Mouse (Mus musculus) Patski (cell line): Measurements from ENCODE around the gene Mau2. TPM values are rescaled to one million over a fixed set of nuclear protein-coding genes. Genes with fewer than 3 reads are reported as not detected.
"Not testable (repeated sequence)": the region's sequence is repeated elsewhere in the genome, so short reads cannot be mapped to it uniquely, and the experiment has no call there.

Experiments used
- ATAC-seq: fragments of 100-300 bp; one replicate; pipeline ENCODE4 v1.8.0; 2021
- CTCF ChIA-PET: fragments of 350-600 bp; sonication (Branson Sonifier 250); formaldehyde crosslinking; loops from one replicate; lab custom pipeline; 2022; ENCODE audit warnings: inconsistent platforms; lab: Charles Lee
- POLR2A ChIA-PET: fragments of 350-600 bp; sonication (Branson Sonifier 250); formaldehyde crosslinking; loops from one replicate; lab custom pipeline; 2022; ENCODE audit warnings: antibody characterized with exemption, inconsistent platforms; lab: Charles Lee
- DNase-seq: peaks from one replicate; pipeline ENCODE4 v3.0.0-alpha.2; 2011; ENCODE audit warnings: low read depth, low spot score
- H3K27me3 ChIP-seq: fragments of 371-371 bp; one replicate; pipeline ENCODE4 v1.5.1; 2021
- CTCF ChIP-seq: fragments of 100-300 bp; IDR thresholded peaks from one replicate; pipeline ENCODE4 v1.5.1; 2021
- in situ Hi-C: fragments of 300-500 bp; cut with MboI; formaldehyde crosslinking; loops from 3 replicates; pipeline ENCODE4 v1.11.1; 2018; ENCODE audit warnings: low pct_unique_long_range_greater_than_20kb, mixed read lengths
- polyA plus RNA-seq: library from polyadenylated mRNA; unstranded; gene quantifications from one replicate; pipeline ENCODE4 v1.2.3, GENCODE M21; 2021

Mau2 gene
- polyA plus RNA-seq, 1 experiment from 2014 or later: 53.4 TPM

DNA sequence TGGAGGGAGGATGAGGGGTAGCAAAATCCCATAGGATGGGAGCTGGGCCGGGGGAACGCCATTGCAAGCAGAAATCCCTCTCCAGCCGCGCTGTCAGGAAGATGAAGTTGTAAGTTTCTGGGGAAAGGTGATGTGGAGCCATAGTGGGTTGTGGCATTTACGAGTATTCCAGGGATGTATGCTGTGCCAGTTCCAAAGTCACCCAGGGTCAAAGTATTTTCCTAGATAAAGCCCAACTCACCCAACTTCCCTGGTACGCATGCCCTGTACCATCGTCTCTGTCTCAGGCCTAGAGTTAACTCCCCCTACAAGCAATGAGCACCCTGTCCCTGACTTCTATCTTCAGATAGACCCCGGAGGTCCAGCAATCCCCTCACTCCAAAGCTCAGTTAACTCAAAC is 30.6 kb upstream of the Mau2 start:
- in situ Hi-C loops: no loop called here
- CTCF ChIA-PET: no interaction called here

DNA sequence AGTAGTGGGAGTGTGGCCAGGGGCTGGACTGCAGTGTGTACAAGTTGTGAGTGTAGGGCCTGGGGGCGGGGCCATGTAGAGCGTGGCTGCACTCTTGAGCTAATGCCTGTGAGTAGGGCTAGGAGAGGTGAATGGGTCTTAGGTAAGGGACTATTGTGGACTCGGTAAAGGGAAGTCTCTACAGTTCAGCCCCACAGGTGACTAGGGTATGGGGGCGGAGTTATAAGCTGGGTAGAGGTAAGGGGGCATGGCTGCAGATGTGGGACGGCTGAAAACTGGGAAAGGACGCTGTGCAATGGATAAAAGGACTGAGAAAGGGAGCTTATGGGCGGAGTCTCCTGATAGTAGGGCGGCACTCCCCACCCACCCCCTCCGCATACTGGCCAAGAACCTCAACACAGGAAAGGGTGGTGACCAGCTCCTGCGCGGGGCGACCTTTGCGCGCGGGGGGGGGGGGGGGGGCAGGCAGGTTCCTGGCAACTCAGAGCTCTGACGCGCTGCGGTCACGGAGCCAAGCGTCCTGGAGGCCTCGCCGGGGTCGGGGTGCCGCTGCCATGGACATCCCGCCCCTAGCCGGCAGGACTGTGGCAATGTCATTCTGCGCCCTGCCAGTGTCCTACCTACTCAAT is 30.0 kb upstream of the Mau2 start, which contains the start of gene Tm6sf2:
TSS of gene Tm6sf2 (plus strand) at position 484 of the 629 bp plus-strand sequence.
- no peak for DNase-seq
- no peaks in the 10 kb centered on the region for H3K27me3 ChIP-seq
- in situ Hi-C loops: no loop called here
- ChIA-PET CTCF (no interaction called here), POLR2A (interaction anchor here (0.5 kb wide), 1 partner anchor 11 kb away, joined by 3 read pairs; the partner anchor contains the start of gene Hapln4)
- ATAC-seq: no peak
- no peak for TF ChIP-seq CTCF

More for the DNA sequence above, 30.6 kb upstream of the Mau2 start:
- no peak for TF ChIP-seq CTCF
- POLR2A ChIA-PET: no interaction called here
- DNase-seq: no peak
- no peak for ATAC-seq
- H3K27me3 ChIP-seq: no peaks in the 10 kb centered on the region

DNA sequence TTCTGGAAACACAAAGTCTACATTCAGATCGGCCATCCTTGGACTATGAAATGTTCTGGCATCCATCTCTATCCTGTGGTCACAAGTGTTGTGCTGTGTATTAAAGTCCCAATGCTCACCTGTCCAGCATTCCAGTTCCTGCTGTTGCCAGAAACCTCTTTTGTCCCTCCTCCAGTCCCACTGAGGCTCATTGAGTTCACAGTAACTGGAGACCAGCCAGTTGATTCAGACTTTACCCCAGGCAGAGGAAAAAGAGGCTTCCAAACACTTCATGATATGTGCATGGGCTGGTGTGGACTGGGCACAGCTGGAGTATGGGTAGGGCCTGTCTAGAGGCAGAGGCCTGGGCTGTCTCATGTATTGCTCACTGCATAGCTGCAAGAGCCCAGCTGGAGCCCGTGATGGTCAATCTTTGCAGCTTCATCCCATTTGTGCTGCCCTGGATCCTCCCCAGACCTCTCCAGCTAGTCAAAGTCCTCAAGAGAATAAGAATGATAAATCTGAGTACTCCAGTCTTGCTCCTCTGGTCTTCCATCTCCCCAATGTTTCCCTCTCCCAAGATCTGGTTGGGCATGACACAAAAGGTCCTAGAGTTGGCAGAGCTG is 29.4 kb upstream of the Mau2 start:
- no peak for ATAC-seq
- TF ChIP-seq CTCF: no peak
- no peak for DNase-seq
- H3K27me3 ChIP-seq: no peaks in the 10 kb centered on the region
- CTCF ChIA-PET: interaction anchor here (1.1 kb wide), 1 partner anchor 13 kb away, joined by 3 read pairs; no protein-coding TSS in a partner anchor
- POLR2A ChIA-PET: no interaction called here
- in situ Hi-C loops: no loop called here

DNA sequence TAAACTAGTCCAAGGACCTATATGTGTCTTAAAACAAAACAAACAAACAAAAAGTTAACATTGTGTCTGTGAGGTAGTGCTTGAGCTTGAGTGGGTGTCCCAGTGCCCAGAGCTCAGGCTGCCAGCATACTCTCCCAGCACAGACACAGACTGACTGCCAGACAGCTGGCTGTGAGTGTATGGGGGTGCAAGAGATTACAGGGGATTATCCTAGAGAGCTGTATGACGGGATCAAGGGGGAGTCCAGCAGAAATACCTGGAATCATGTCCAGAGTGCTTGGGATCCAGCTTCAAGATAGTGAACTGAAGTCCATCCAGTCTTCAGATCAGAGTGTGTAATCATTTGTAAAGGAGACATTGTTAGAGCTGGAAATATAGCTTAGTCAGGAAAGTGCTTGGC is 15.2 kb upstream of the Mau2 start:
- ATAC-seq (no peak), DNase-seq (no peak)
- CTCF ChIA-PET: no interaction called here
- TF ChIP-seq CTCF: no peak
- H3K27me3 ChIP-seq: no peaks in the 10 kb centered on the region
- in situ Hi-C loops: no loop called here
- POLR2A ChIA-PET: no interaction called here

DNA sequence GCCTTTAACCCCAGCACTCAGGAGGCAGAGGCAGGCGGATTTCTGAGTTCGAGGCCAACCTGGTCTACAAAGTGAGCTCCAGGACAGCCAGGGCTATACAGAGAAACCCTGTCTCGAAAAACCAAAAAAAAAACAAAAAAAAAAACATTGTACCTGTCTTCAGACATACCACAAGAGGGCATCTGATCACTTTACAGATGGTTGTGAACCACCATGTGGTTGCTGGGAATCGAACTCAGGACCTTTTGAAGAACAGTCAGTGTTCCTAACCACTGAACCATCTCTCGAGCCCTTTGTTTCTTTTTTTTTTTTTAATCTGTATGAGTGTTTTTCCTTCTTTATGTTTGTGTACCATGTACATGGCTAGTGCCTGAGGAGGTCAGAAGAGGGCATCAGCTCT is 7.9 kb upstream of the Mau2 start:
- CTCF ChIA-PET, in situ Hi-C loops: not testable (repeated sequence)

DNA sequence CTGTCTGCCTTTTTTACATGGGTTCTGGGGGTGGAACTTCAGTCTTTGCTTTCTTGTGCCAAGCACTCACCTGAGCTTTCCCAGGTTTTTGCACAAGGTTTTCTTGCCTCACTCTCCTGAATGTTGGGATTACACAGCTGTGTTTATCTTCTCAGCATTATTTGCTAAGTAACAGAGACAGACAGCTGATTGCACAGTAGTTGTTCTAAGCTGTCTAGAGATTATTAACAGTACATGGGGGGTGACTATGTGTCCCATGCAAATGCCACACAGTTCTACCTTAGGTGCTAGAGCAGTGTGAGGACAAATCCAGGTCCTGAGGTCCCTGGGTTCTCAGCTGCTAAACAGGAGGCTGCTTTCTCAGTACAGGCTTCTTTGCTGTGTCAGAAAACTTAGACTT is 7.1 kb upstream of the Mau2 start:
- in situ Hi-C loops: no loop called here
- no peak for TF ChIP-seq CTCF
- ATAC-seq (no peak), DNase-seq (no peak)
- no peaks in the 10 kb centered on the region for H3K27me3 ChIP-seq
- CTCF ChIA-PET: interaction anchor here (0.8 kb wide), 1 partner anchor 9 kb away, joined by 3 read pairs; no protein-coding TSS in a partner anchor
- POLR2A ChIA-PET: no interaction called here

More for the DNA sequence above, 7.9 kb upstream of the Mau2 start:
- not testable (repeated sequence) for ATAC-seq, H3K27me3 ChIP-seq, DNase-seq
- POLR2A ChIA-PET: interaction anchor here (0.6 to 0.7 kb wide), 3 partner anchors 8 to 177 kb away, joined by 3 to 4 read pairs (median 3); no protein-coding TSS in a partner anchor

DNA sequence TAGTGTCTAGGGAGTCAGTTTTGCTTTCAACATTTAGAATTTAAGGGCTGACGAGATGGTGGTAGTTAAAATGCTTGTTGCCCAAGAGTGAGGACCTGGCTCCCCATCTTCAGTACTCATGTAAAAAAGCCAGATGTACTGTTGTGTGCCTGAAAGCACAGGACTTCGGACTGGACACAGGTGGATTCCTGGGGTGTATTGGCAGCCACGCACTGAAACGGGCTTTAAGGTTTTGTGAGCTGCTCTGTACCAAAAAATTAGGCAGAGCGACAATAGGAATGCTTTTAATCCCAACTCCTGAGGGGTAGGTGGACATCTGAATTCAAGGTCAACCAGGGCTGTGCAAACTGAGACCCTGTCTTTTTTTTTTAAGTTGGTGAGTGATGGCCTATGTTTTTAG is 1.5 kb upstream of the Mau2 start:
- DNase-seq (no peak), ATAC-seq (no peak)
- TF ChIP-seq CTCF: no peak
- ChIA-PET POLR2A (no interaction called here), CTCF (no interaction called here)
- in situ Hi-C loops: no loop called here
- H3K27me3 ChIP-seq: no peaks in the 10 kb centered on the region

DNA sequence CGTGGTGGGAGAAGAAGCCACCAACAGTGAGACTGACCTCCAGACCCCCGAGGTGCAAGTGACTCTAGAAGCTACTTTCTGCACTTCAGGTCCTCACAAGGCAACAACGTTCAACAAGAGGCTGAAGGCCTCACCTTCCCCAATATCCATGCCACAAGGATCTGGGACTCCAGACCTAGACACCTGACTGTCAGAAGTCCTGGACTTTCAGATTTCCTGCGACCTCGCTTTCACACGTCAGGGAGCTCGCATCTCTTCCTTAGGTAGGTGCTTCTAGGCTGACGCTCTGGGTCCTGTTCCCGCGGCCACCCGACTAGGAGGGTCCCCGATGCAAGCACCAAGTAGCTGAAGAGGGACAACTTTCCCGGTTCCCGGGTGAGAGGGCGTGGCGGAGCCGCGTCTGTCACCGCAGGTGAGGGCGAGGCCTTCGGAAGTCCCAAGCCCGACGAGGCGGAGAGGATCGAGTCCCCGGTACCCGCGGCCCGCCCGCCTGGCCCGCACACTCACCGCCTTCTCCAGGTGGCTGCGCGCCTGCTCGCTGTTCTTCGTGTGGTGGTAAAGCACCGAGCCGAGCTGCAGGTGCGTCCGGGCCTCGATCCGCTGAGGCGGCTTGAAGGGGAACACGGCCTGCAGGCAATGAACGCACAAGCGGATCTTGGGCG is 518 bp downstream of the Mau2 start:
- DNase-seq (no peak), ATAC-seq (no peak)
- POLR2A ChIA-PET: interaction anchor here (0.6 to 1.4 kb wide), 3 partner anchors 8 to 126 kb away, joined by 3 to 5 read pairs (median 4); no protein-coding TSS in a partner anchor
- no peak for TF ChIP-seq CTCF
- no peaks in the 10 kb centered on the region for H3K27me3 ChIP-seq
- CTCF ChIA-PET: interaction anchor here (0.8 kb wide), 1 partner anchor 127 kb away, joined by 3 read pairs; no protein-coding TSS in a partner anchor
- in situ Hi-C loops: no loop called here

DNA sequence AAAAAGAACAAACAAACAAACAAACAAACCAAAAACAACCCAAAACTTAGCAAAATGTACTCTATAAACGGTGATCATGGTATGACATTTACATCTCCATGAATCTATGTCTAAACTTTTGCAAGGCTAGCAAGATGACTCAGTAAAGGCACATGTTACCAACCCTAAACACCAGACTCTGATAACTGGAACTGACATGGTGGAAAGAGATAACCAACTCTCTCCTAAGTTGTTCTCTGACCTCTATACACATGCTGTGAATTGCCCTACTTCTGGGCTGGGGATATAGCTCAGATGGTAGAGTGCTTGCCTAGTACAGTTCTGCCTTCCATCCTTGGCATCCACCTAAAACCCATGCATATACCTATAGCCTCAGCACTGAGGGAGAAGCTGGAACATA is 4.5 kb downstream of the Mau2 start:
- ChIA-PET POLR2A (interaction anchor here (0.5 kb wide), 1 partner anchor 738 kb away, joined by 3 read pairs; the partner anchor contains the start of gene Pik3r2), CTCF (no interaction called here)
- ATAC-seq (no peak), DNase-seq (no peak)
- no peak for TF ChIP-seq CTCF
- no peaks in the 10 kb centered on the region for H3K27me3 ChIP-seq
- in situ Hi-C loops: no loop called here

DNA sequence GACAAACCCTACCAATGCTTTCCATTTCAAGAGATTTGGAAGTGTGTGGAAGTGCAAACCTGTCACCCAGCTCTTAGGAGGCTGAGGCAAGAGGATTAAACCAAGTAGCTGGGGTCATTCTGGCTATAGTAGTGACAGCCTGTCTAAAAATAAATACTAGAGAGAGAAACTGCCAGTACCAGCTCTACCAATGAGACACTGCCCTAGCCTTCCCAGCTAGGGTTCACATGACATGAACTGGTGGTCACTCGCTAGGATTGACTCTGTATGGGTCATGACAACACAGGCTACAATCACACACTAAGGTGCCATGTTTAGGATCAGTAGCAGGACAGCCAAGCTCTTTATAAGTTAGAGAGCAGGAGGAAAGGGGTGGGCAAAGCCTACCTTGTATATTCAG is 12.3 kb downstream of the Mau2 start:
- no peak for TF ChIP-seq CTCF
- in situ Hi-C loops: no loop called here
- H3K27me3 ChIP-seq: no peaks in the 10 kb centered on the region
- ATAC-seq (no peak), DNase-seq (no peak)
- ChIA-PET CTCF (interaction anchor here (0.8 to 1.4 kb wide), 2 partner anchors 83 to 111 kb away, joined by 3 to 4 read pairs; no protein-coding TSS in a partner anchor), POLR2A (interaction anchor here (0.9 kb wide), 1 partner anchor 13 kb away, joined by 4 read pairs; no protein-coding TSS in a partner anchor)

DNA sequence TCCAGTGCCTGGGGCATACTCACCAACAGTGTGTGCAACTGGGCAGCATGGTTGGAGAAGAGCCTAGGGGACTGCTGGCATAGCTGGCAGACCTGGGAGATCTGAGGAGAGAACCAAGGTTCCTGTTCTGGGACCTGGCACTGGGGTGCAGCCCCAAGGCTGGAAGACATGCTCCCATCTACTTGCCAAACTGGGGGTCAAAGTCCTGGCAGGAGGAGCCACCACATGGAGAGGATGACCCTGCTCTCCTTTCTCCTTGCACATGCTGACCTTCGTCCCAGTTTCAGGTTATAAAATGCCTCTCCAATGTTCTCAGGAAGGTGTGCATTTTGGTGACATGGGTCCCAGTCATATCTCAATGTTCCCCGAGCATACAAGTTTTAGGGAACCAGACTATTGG is 16.4 kb downstream of the Mau2 start:
- CTCF ChIA-PET: interaction anchor here (1.3 kb wide), 1 partner anchor 9 kb away, joined by 4 read pairs; no protein-coding TSS in a partner anchor
- no peak for DNase-seq
- POLR2A ChIA-PET: no interaction called here
- ATAC-seq: no peak
- in situ Hi-C loops: no loop called here
- H3K27me3 ChIP-seq: no peaks in the 10 kb centered on the region
- TF ChIP-seq CTCF: no peak
